Mouse (Mus musculus) testis, postnatal 10 days (tissue): ENCODE results near the gene Tfpi.
A peak's percentile ranks its signal among the peaks of the same experiment; 100 is the strongest.
"Not testable (repeated sequence)": the region's sequence is repeated elsewhere in the genome, so short reads cannot be mapped to it uniquely, and the experiment has no call there.

Source experiments
- DNase-seq: peaks from one replicate; pipeline ENCODE4 v3.0.0; 2021; ENCODE audit warnings: low spot score

Tfpi gene

DNA sequence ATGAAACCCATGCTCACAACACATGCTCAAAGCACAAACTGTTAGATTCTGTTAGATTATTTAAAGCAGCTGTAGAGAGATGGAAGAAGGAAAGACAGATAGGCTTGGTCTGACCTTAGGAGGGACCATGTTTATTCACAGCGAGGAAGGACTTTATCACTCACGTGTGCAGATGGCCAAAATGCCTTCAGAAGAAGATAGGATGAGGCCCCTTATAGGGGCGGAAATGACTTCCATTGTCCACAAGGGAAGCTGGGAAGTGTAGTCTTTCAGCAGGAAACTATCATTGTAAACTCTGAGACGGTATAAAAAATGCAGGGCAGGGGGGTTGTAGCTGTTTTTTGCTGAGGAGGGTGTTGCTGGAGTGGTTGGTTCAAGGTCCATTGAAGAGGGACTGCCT is at the start of gene Tfpi:
Gene Tfpi (minus strand): TSS at position 199 of the 400 bp plus-strand sequence.
- DNase-seq = no peak

DNA sequence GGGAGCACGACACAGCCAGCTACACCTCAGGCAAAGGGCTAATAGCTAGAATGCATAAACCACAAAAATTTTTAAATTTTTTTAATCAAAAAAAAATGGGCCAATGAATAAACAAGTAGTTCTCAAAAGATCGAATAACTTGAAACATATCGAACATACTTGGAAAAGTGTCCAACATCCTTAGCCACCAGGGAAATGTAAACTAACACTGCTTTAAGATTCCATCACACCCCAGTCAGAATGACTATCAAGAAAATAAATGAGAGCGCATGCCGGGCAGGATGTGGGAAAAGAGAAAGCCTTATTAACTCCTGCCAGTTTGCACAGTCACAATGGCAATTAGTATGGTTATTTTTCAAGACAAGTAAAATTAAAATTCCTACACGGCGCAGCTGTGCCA is 49.6 kb upstream of the Tfpi start:
- no peak for DNase-seq

DNA sequence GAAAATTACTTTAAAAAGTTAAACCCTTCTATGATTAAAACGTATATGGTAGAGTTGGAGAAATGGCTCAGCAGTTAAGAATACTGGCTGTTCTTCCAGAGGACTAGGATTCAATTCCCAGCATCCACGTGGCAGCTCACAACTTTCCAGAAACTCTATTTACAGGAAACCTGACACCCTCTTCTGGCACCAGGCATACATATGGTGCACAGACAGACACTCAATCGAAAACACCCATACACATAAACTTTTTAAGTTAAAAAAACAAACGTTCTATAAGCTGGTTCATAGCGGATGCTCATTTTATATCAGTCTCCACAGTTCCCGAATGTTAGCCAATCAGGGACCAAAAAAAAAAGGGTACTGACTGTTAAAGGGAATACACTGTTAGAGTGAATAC is 49.2 kb upstream of the Tfpi start:
- DNase-seq = no peak

DNA sequence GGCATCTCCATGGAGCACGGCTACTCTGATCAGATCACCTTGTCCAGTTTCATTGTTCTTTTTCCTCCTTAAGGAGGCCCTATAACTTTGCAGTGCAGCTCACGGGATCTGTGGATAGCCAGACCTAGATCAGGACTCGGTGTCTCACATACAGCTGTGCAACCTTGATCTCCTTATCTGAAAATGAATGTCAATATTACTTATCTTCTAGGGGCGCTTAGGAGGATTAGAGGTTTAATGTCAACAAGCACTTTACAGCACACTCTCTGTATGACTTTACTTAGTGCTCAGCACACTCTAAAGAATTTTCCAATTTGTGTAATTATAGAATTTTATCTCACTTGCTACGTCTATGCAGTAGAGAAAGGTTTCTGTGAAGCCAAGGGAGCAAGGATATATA is 48.5 kb upstream of the Tfpi start:
- no peak for DNase-seq

DNA sequence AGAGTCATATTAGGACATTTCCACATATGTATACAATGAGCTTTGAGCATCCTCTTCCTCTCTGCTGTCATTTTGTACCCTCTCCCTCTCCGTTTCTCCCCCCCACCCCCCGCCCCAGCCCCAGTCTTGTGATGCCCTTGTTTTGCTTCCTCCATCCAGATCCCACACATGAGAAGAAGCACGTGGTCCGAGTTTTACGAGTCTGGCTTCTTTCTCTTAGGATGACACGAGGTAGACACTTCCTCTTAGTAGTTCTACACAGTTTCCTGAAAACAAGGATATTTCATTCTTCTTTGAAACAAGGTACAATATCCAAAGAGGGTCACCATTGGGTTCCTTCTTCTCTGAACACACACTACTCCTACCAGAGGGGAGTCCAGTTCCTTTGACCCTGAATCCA is 47.4 kb upstream of the Tfpi start:
- DNase-seq = no peak

DNA sequence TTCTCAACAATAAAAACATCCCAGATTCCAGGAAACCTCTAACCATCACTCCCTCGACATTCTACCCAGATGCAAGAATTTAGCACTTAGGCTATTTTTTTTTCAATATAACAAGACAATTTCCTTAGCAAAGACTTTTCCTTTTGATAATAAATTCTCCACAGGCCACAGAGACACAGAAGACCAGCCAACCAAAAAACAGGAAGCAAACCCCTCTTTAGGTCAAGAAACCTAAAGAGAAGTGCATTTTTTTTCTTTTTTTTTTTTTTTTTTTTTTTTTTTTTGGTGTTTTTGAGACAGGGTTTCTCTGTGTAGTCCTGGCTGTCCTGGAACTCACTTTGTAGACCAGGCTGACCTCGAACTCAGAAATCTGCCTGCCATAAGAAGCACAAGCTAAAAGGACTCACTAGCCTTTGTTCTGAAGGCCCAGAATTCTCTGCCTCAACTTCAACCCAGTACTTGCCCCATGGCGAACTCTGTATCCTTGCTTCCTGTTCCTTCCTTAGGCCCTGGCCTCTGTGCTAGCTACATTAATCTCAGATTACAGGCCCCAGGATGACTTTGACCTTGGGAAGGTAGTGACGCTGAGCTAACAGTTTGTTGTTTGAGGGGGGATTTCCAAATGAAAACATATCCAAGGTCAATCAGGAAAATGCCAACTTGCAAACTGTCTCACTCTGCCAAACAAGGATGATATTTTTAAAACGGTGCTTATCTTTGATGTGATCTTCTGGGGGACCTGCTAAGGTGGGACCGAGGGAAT is 46.7 kb upstream of the Tfpi start:
- DNase-seq = no peak

DNA sequence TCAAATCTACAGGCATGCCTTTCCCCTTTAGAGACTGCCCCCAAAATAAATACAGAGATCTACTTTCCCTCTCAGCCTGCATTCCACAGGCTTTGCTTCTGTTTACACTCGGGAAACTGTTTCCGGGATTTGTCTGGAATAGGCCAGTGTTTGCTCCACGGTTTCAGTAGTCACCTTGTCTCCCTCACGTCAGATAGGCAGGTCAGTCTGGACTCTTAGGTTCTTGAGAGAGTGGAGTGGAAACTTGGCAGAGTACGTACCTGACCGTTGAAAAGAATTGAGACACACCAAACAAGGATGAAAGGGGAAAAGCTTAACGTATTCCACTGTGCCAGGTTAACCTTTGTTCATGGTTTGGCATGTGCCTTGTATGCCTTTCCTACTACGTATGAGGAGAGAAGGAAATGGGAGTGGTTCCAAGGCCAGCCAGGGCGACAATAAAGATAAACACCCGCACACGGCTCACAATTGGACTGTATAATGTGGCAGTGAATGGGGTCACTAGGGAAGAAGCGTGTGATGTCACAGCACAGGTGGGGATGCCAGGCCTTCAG is 43.0 kb upstream of the Tfpi start:
- no peak for DNase-seq

DNA sequence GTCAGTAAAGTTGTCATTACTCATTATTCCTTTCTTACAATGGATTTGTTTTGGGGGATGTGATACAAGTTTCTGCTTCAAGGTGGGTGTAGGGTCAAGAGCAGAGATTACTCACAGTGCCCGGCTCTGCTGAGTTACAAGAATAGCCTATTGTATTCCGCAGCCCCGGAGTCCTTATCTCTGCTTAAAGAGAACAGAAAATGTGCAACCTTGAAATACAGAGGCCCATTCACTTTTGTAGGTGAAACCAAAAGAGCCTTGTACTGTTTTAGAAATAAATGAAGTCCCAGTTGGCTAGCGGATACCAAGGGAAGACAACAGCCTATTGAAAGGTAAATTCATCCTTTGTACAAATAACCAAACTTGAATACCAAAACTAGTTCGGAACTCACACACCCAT is 42.2 kb upstream of the Tfpi start:
- no peak for DNase-seq

DNA sequence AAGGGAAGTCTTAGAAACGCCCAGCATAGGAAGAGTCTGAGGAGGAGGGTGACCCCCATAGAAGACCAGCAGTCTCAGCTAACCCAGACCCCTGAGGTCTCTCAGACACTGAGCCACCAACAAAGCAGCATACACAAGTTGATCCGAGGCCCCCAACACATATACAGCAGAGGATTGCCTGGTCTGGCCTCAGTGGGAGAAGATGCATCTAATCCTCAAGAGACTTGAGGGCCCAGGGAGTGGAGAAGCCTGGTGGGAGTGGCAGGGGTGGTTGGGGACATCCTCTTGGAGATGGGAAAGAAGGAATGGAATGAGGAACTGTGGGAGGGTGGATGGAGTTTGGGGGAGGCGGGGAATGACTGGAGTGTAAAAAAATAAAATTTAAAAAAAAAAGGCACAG is 36.7 kb upstream of the Tfpi start:
- DNase-seq = no peak

DNA sequence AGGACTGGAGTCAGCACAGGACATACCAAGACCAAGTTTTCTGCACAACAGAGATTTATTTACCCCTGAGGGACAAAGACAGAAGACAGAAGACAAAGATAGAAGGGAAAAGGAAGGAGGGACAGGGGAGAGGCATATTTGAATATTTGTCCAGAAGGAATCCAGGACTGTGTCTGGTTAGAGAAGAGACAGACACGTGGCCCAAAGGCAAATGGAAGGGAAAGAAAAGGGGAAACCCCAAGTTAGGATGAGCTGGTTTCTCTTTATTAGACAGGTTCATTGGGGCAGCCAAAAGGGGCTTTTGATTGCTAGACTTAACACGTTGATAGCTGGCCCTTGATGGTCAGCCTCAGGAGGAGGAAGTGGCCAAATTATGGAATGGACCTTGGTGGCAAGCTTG is 34.9 kb upstream of the Tfpi start:
- DNase-seq = no peak

DNA sequence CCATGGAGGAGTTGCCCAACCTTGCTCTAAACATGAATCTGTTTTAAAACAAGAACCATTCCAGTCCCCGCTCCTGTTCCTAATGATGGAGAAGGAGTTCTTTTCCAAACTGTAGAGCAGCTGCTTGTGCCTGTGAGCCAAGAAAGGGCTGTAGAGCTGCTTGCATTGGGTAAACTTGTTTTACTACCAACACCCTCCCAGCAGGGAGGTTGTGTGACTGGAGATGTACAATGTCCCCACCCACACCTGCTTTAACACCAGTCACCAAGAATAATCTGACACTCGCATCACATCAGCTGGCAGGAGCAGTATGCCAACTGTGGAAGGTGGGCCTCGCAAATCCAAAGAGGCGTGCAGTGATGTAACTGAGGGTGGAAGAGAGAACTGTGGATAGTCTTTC is 34.5 kb upstream of the Tfpi start:
- DNase-seq = no peak

DNA sequence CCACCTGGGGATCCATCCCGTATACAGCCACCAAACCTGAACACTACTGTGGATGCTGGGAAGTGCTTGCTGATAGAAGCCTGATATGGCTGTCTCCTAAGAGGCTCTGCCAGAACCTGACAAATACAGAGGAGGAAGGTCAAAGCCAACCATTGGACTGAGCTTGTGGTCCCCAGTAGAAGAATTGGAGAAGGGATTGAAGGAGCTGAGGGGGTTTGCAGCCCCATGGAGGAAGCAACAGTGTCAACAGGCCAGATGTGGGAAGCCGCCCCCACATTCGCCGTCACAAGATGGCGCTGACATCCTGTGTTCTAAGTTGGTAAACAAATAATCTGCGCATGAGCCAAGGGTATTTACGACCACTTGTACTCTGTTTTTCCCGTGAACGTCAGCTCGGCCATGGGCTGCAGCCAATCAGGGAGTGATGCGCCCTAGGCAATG is 28.4 kb upstream of the Tfpi start:
- not testable (repeated sequence) for DNase-seq

DNA sequence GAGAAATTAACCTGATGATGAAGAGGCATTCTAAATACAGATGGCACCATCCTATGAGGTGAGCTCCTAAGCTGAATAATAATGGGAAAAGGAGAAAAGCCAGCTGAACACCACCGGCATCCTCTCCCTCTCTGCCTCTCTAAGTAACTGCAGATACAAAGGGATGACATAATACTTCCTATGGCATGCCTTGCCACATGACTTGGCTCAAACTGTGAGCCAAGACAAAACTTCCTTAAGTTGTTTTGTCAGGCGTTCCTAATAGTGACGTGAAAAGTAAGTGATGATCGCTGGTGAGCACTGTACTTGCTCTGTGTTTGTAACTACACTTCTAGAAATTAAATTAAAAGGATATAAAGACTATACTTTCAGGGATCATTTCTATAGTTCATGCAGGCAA is 27.7 kb upstream of the Tfpi start:
- DNase-seq = no peak

DNA sequence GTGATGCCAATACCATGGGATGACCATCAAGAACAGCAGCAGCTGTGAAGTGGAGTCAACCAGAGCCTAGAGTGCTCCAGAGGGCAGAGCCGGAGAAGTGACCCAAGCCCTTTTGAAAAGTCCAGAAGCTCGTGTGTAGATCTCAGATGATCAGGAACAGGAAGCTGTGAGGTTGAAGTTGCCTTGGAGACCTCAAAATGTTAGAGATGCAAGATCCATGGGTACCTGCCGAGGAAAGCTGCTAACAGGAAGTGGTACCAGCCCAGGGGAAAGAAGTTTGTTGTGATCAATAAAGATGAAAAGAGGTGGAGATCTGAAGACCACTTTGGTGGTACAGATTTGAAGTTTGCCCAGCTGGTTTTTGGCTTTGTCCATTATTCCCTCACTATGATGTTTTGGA is 22.3 kb upstream of the Tfpi start:
- DNase-seq = no peak

DNA sequence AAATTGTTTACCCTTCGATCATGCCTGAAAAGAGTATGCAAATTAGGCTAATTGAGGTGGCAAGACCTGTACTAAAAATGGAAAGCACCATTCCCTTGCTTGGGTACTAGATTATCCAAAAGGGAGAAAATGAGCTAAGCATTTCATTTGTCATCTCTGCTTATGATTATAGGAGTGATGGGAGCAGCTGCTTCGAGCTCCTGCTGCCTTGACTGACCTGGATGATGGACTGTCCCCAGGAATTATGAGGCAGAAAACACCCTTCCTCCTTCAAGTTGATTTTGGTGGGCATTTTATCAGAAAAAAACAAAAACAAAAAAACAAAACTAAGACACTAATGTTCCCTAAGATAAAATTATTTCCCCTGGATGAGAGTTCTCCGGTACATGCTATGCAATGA is 18.5 kb upstream of the Tfpi start:
- no peak for DNase-seq

DNA sequence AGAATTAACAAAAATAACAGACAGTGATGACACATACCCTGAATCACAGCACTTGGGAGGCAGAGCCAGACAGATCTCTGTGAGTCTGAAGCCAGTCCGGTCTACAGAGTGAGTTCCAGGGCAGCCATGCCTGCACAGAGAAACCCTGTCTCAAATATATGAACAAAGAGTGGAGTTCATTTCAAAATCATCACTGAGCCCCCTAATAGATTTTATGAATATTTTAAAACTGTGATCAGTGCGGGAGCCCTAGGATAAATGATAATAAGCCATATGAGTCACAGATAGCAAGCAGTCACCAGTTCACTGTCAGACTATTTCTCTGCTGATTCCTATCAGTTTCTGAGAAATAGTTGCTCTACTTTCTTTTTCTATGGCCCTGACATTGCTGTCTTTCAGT is 17.1 kb upstream of the Tfpi start:
- DNase-seq = no peak

DNA sequence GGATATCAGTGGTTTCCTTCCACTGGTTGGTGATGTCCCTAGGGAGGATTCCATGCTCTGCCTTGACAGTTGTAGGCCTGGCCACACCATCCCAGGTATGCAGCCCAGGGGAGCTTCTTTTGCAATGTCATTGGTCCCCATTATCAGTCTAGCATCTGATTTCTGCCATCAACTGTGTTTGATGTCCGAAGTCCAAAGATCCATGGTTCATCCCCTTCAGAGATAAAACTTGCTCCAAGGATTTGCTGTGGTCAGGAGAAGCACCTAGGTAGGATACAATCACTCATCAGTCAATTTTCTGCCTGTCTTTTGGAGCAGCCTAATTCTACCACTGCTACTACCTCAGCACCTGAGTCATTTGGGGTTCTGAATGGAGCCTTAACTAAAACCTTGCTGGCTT is 15.1 kb upstream of the Tfpi start:
- no peak for DNase-seq

DNA sequence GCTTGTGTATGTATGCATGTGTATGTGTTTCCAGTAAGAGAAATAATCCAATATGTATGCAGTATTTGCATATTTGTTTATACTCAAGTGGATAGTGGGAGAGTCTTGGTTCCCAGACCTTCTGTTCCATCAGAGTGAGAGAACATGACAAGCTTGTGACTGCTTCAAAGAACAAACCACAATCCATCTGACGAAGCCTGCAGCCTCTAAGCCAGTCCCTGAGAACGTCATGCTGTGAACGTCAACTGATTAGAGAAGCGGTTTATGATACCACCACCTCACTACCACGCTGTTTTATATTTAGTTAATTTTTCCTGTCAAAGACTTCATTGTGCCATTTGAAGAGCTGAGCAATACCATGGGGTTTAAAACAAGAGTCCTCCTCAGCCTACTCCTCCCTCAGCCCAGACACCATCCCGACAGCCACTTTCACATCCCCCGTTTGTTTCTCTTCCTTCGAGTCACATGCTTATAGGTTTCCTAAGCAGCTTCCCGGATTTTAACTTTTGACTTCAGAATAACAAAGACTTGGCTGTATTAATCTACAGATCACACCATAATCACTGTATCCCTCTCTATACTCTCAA is 11.2 kb upstream of the Tfpi start:
- no peak for DNase-seq

DNA sequence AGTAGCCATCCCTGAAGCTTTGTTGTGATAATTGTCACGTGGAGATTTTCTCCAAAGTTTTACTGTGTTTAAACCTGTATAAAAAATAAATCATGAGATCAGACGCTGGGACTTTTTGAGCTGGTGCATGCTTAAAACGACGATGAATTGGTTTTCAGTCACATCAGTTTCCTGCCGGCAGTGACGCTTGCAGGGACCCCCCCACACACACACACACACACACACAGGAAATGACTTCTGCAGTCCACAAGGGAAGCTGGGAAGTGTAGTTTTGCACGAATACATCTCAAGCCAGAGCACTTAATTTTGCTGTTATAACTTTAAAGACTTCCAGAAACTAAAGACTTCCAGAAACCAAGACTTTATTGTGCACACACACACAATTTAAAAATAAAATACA is 5.3 kb upstream of the Tfpi start:
- DNase-seq = peak; percentile 54

DNA sequence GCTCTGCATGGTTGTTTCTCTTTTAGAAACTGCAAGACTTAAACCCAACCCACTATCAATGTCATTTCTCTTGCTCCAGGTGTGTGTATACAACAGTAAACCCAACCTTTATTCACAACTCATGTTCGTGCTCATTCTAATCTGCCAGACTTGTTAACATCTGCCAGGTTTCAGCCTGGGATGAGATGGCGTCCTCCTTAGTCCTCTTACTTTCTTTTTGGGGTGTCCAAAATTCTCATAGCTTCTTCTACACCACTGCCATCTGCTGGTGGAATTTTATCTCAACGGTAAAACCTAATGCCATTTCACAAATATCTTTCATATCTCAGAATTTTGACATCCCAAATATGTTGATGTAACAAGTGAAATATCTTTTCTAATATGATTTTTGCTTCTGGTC is 2.5 kb upstream of the Tfpi start:
- DNase-seq = peak; percentile 48

DNA sequence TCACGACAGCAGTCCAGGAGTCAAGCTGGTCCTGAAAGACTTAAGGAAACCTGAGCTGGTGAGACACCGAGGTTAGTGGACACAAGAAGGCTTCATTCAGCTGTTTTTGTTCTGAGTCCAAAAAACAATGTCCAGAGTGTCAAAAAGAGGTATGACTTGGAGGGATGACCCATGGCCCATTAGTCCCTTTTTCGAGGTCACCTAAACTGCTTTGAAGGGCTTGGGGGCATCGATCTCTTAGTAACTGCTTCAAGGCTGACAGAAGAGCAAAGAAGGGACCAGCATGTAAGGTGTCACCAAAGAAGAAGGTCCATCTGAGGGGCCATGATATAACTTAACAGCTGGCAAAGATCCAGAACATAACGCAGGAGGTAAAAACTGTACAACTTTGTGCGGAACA is 1.2 kb upstream of the Tfpi start:
- no peak for DNase-seq

DNA sequence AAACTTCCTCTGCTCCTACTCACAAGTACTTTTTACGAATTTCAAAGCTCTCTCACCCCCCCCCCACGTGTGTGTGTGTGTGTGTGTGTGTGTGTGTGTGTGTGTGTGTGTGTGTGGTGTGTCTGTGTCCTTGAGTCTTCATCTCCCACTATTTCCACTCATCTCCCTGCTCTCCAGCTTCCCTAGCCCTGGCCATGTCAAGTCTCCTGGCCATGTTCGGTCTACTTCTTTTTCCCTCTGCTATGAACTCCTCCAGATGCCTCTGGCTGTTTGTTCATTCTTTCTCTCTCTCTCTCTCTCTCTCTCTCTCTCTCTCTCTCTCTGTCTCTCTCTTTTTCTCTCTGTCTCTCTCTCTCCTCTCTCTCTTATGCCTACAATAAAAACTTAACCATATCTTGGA is 444 bp downstream of the Tfpi start:
- no peak for DNase-seq

DNA sequence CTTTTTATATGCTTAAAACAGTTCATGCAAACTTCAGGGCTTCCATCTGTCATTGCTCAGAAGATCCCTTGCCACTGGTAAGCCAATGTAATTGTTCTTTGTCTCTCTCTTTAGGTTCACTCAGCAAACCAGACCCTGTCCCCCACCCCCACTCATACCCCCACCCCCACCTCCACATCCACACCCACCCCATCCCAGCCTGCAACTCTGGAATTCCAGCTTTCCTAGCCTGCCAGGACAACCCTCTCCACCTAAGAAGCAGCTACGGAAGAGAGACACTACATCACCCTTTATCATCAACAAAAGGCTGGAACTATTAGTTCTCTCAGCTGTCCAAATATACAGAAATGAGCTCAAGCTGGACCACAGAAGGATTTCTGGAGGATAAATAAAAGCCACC is 974 bp downstream of the Tfpi start:
- no peak for DNase-seq

DNA sequence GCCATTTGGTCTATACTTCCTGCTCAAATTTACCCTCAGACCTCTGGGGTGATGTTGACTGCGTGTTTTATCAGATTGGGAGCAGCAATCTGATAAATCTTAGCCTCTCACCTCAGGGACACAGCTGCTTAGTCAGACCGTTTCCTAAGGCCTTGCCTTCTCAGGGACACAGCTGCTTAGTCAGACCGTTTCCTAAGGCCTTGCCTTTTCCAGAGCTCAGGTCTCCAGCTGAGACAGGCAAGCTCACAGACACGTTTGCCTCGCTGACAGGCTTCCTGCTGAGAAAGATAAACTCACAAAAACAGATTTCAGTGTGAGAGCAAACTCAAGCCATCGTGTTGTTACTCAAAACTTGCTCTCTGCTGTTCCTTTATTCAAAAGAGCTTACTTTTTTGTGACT is 1.9 kb downstream of the Tfpi start:
- DNase-seq = no peak
